Mouse (Mus musculus) kidney, postnatal 0 days (tissue): ENCODE measurements at regions not wholly inside any gene's neighbourhood (a gene's known extent, or its start where the extent isn't known, plus 50 kb on each side); places are given as distances from the start of the nearest gene placed in this dataset.

Experiments
- ATAC-seq: fragments of 200-750 bp; cut with Nextera tagmentation; replicated peaks from 2 replicates; pipeline ENCODE4 v1.8.0; 2017; ENCODE audit warnings: low read depth, moderate number of reproducible peaks, moderate TSS enrichment, moderate library complexity; ENCODE audit not compliant: low FRiP score
- DNase-seq: peaks from one replicate; pipeline ENCODE4 v3.0.0-alpha.2; 2016; ENCODE audit warnings: low spot score
- H3K27ac ChIP-seq: fragments of 300-500 bp; sonication (generic); 2 replicates; pipeline ENCODE4 v1.5.1; 2014; ENCODE audit warnings: mild to moderate bottlenecking
- H3K27me3 ChIP-seq: fragments of 300-500 bp; sonication (generic); 2 replicates; pipeline ENCODE4 v1.6.1; 2014; ENCODE audit warnings: low read length, mixed read lengths; ENCODE audit not compliant: insufficient read depth
- H3K36me3 ChIP-seq: fragments of 300-500 bp; sonication (generic); 2 replicates; pipeline ENCODE4 v1.6.1; 2014; ENCODE audit warnings: low read length, mixed read lengths; ENCODE audit not compliant: insufficient read depth
- H3K4me1 ChIP-seq: fragments of 300-500 bp; sonication (generic); replicated peaks from 2 replicates; pipeline ENCODE4 v1.6.1; 2014; ENCODE audit warnings: antibody characterized with exemption, low read length, mixed read lengths; ENCODE audit not compliant: insufficient read depth
- H3K4me2 ChIP-seq: fragments of 300-500 bp; sonication (generic); 2 replicates; pipeline ENCODE4 v1.6.1; 2014; ENCODE audit warnings: mild to moderate bottlenecking, low read length, moderate library complexity, mixed read lengths
- H3K4me3 ChIP-seq: fragments of 300-500 bp; sonication (generic); replicated peaks from 2 replicates; pipeline ENCODE4 v1.5.1; 2014; ENCODE audit warnings: low read depth, low read length
- H3K9ac ChIP-seq: fragments of 300-500 bp; sonication (generic); 2 replicates; pipeline ENCODE4 v1.6.1; 2014; ENCODE audit warnings: low read depth, low read length
- H3K9me3 ChIP-seq: fragments of 300-500 bp; sonication (generic); replicated peaks from 2 replicates; pipeline ENCODE4 v1.6.1; 2016; ENCODE audit warnings: low read length, inconsistent platforms, mixed read lengths
- CTCF ChIP-seq: IDR thresholded peaks from 2 replicates; pipeline ENCODE4 v1.5.1; 2016; ENCODE audit warnings: antibody characterized with exemption, low read depth, mild to moderate bottlenecking, moderate library complexity
- WGBS: fragments of 180-500 bp; shearing (Covaris S2); extraction: QIAGEN DNeasy Blood & Tissue Kit; methylation state at CpG from one replicate; pipeline ENCODE4 v1.1.7; 2014; 5-methylcytosine and 5-hydroxymethylcytosine counted together

DNA sequence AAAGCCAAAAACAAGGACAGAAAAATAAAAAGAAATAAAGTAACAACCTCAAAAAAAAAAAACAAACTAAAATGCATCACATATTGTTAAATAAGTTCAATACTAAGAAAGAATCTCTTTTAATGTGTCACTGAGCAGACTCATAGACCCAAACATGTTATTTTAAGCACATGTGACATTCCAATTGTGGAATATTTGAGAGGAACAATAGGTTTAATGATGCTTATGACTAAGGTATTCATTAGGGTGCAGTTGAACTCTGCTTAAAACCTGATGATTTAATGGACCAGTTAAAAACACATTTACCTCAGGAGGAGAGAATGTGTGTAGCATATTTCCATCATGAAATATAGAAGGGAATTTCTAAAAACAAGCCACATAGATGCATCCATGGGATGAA is 302.4 kb downstream of the Hdgfl1 start:
- Histone ChIP-seq H3K27me3 (no peaks in the 10 kb centered on the region), H3K27ac (no peak overlapping the region), H3K9ac (no peak overlapping the region), H3K4me3 (no peak overlapping the region), H3K4me1 (no peaks in the 10 kb centered on the region), H3K4me2 (no peak overlapping the region), H3K9me3 (no peaks in the 10 kb centered on the region), H3K36me3 (no peaks in the 10 kb centered on the region)
- ATAC-seq = no peak
- no peak for DNase-seq
- no peak for TF ChIP-seq CTCF

GRCm38 (mm10) chr13:26464523-26464922 is 305.4 kb downstream of the Hdgfl1 start:
- TF ChIP-seq CTCF = no peak
- no peaks in the 10 kb centered on the region for H3K36me3 ChIP-seq
- 39% methylated on average over 2 of the region's 2 CpGs for WGBS
- ATAC-seq = no peak
- H3K4me1 ChIP-seq = no peaks in the 10 kb centered on the region
- no peak overlapping the region for H3K9ac ChIP-seq
- H3K4me3 ChIP-seq = no peak overlapping the region
- DNase-seq = no peak
- no peak overlapping the region for H3K27ac ChIP-seq
- H3K4me2 ChIP-seq = no peak overlapping the region
- H3K9me3 ChIP-seq = no peaks in the 10 kb centered on the region
- no peaks in the 10 kb centered on the region for H3K27me3 ChIP-seq

- Histone ChIP-seq H3K9me3 (no peaks in the 10 kb centered on the region), H3K27ac (no peak overlapping the region), H3K9ac (no peak overlapping the region), H3K27me3 (no peaks in the 10 kb centered on the region), H3K36me3 (no peaks in the 10 kb centered on the region), H3K4me1 (no peaks in the 10 kb centered on the region), H3K4me3 (no peak overlapping the region), H3K4me2 (no peak overlapping the region)
- no peak for ATAC-seq
- no peak for TF ChIP-seq CTCF
- no peak for DNase-seq
These were observed 305.9 kb downstream of the Hdgfl1 start for GRCm38 (mm10) chr13:26464096-26464495.

DNA sequence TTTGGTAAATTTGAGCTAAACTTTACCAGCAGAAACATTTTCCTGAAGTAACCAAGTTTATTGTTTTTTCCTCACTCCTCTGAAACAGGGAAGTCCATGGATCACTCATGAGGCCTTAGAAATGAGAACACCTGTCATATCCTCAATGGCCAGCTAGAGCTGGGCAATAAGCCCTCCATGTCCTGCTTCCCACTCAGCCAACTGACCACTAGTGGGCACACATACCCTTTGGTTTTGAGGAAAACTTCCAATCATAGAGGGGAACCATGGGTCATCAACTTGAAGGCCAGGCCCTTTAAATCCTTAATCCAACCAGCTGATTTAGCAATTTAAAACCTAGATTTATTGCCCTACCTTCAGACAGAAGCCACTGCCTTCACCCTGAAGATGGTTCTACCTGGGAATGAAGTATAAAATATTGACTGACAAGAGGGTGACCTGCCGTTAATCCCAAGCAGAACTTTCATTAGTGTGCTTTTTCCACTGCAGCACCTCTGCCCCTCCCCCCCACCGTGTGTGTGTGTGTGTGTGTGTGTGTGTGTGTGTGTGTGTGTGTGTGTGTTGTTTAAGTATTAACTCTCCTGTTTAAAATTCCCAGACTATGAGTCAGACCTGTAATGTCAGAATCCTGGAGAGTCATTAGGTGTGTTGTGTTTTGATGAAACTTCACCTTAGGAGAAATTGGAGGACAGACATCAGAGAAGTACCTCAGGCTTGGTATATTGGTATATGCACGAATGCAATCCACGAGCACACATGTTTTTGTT is 312.3 kb downstream of the Hdgfl1 start:
- WGBS = 39% methylated on average over 4 of the region's 4 CpGs
- no peak overlapping the region for H3K27ac ChIP-seq
- peak; percentile 33 for DNase-seq

GRCm38 (mm10) chr13:26426639-26427038 is 343.3 kb downstream of the Hdgfl1 start:
- no peak for TF ChIP-seq CTCF
- WGBS = 78% methylated on average over 4 of the region's 4 CpGs
- no peaks in the 10 kb centered on the region for H3K27me3 ChIP-seq
- no peak overlapping the region for H3K9ac ChIP-seq
- H3K4me1 ChIP-seq = no peaks in the 10 kb centered on the region
- DNase-seq = no peak
- ATAC-seq = no peak
- no peak overlapping the region for H3K4me2 ChIP-seq
- H3K4me3 ChIP-seq = no peak overlapping the region
- H3K27ac ChIP-seq = no peak overlapping the region
- H3K9me3 ChIP-seq = no peaks in the 10 kb centered on the region
- no peaks in the 10 kb centered on the region for H3K36me3 ChIP-seq

More for the DNA sequence above, 312.3 kb downstream of the Hdgfl1 start:
- no peaks in the 10 kb centered on the region for H3K4me1 ChIP-seq
- H3K4me3 ChIP-seq = no peak overlapping the region
- H3K9me3 ChIP-seq = no peaks in the 10 kb centered on the region
- peak; percentile 65 for ATAC-seq
- TF ChIP-seq CTCF = peak; percentile 66
- H3K27me3 ChIP-seq = no peaks in the 10 kb centered on the region
- no peak overlapping the region for H3K9ac ChIP-seq
- H3K4me2 ChIP-seq = no peak overlapping the region
- no peaks in the 10 kb centered on the region for H3K36me3 ChIP-seq

- H3K9me3 ChIP-seq = no peaks in the 10 kb centered on the region
- no peak overlapping the region for H3K27ac ChIP-seq
- no peaks in the 10 kb centered on the region for H3K27me3 ChIP-seq
- no peak overlapping the region for H3K9ac ChIP-seq
- no peak overlapping the region for H3K4me2 ChIP-seq
- no peak overlapping the region for H3K4me3 ChIP-seq
- H3K36me3 ChIP-seq = no peaks in the 10 kb centered on the region
- no peaks in the 10 kb centered on the region for H3K4me1 ChIP-seq
- ATAC-seq = no peak
- WGBS = 80% methylated on average over 1 of the region's 1 CpGs
- DNase-seq = no peak
- no peak for TF ChIP-seq CTCF
These were observed 345.5 kb downstream of the Hdgfl1 start for GRCm38 (mm10) chr13:26424513-26424912.

- Histone ChIP-seq H3K4me1 (no peaks in the 10 kb centered on the region), H3K9me3 (no peaks in the 10 kb centered on the region), H3K4me3 (no peak overlapping the region), H3K27ac (no peak overlapping the region), H3K27me3 (no peaks in the 10 kb centered on the region), H3K9ac (no peak overlapping the region), H3K36me3 (no peaks in the 10 kb centered on the region), H3K4me2 (no peak overlapping the region)
- DNase-seq (peak; percentile 65), ATAC-seq (peak; percentile 46; the same call in 1 of the 2 replicates)
- no peak for TF ChIP-seq CTCF
These were observed 364.2 kb downstream of the Hdgfl1 start for GRCm38 (mm10) chr13:26405757-26406156.
